Mouse (Mus musculus): ENCODE data around the gene Mepce.
"Not testable (repeated sequence)": the region's sequence is repeated elsewhere in the genome, so short reads cannot be mapped to it uniquely, and the experiment has no call there.

Mepce gene

DNA sequence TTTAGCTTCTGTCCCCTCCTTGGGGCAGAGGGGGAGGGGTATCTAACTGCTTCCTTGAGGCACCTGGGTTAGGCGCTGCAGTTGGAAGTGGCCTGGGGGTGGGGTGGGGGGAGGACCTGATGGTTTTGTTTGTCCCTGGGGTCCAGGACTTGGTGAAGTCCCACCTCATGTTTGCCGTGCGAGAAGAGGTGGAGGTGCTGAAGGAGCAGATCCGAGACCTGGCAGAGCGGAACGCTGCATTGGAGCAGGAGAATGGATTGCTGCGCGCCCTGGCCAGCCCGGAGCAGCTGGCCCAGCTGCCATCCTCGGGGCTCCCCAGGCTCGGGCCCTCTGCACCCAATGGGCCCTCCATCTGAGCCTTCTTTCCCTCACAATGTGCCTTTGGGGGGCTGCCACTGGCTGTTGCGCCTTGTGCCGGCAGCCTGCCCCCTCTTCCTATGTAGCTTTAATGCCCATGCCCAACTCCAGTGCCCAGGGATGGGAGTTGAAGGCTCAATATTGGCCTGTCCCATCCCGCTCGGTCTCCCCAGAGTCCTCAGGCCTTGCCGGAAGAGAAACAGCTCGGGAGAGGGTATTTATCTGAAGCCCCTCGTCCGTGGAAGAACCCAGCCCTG lies 28.4 kb downstream of the Mepce start:
- no peak for DNase-seq (ENCODE audit: low spot score in 2 of 2)

DNA sequence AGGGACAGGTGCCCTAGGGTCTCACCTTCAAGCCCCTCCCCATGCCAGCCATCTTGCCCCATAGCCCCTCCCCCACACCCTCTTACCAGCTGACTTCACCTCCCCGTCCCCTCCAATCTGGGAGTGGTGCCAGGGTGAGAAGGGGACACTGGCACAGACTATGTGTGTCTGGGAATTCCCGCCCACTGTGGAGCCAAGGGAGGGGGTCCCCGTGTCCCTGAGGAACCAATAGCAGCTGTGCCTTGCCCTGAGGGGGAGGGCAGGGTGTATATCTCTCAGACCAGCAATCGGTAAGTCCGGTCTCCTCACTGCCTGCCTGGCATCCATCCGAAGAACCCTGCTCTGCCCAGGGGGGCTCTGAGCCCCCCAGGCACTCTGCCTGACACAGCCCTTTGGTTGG lies 29.6 kb downstream of the Mepce start:
- no peak for DNase-seq (ENCODE audit: low spot score in 2 of 2)

DNA sequence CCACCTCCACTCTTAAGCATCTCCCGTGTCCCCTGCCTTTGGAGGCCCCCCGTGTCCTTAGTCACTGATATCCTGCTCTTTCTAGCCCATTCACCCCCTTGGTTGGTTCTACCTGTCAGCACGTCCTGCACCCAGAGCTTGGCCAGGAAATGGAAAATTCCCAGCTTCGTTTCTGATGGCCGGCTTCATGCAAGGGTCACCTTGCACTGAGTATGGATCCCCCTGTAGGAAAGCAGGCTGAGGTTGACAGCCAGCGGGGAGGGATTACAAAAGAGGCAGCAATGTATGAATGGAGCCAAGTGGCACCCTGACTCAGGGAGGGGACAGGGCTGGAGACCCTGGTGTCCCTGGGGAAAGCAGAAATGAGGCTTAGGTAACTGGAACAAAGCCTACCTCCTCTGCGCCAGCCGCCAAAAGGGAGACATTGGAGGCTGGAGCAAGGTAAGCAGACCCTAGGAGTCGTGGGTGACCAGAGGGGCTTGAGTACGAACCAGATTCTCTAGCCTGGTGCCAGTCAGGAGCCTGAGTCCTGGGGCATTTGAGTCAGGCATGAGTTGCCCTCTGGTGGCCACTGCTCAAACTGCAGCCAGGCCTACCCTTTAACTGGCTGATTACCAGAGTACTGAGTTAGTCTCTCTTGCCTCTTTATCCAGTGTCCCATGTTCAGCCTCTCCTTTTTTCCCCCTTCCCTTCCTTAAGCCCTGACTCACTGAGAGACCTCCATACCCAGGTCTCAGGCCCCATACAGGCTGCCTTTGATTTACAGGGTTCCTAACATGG lies 30.4 kb downstream of the Mepce start:
- peak; percentile 76 to 87 for DNase-seq (ENCODE audit: low spot score in 2 of 2)

DNA sequence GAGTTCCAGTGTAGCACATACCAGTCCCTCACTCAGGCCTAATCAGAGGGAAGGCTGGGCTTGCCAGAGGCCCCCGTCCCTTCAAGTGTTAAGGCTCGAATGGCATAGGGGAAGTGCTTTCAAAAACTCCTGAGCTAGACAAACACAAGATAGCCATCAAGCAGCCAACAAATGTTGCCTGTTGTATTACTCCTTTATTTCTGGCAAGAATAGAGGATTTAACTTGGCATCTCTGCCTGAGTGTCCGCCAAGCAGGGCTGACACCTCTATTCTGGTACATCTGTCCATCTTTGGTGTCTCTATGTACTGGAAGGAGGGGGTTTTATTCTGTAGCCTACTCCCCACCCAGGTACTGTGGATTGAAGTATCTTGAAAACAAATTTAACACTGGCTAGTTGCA lies 31.3 kb downstream of the Mepce start:
- DNase-seq (ENCODE audit: low spot score in 2 of 2), result no peak

DNA sequence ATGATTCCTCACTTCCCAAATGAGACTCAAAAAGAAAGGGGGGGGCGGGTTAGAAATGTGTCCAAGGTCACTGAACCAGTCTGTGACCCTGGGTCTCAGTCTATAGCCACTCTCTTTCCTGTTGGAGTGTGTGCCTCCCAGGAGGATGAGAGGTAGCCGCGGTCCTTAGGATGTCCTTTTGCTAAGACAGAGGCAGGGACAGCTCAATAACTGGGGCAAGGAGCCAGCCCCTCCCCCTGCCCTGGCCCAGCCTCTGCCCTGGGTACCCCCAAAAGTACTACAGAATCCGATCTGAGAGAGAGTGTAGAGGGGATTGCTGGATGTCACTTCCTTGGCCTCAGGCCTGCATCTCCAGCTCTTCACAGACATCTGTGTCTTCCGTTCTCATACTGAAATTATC lies 32.0 kb downstream of the Mepce start:
- no peak for DNase-seq (ENCODE audit: low spot score in 2 of 2)

DNA sequence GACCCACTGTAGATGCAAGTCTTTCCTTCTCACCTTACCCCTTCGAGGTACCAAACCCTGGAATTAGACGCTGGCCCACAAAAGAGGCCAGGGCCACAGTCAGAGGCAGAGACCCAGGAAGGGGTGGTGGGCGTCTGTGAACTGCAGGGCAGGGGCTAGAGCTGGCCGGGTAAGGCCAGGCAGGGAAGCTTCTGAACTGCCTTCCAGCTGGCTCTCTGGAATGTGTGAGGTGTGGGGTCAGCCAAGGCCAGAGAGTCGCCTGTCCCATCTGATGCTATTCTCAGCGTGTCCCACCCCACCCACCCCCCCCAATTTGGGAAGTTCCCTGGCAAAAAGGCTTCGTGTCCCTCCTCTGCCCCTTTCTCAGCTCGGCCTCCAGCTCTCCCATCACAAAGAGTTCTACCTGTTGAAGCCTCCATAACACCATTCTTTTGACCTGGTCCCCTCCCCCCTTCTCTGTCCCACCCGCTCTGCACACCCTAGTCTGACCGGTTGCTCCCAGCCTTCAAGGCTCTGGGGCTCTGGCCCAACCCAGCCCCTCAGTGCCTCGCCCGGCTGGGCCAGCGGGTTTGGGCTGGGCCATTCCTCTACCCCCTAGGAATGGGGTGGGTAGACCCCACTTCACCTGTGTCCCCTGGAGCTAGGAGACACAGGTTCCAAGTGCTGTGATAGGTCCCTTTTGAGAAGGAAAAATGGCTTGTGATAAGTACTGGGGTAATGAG lies 34.2 kb downstream of the Mepce start:
- DNase-seq (ENCODE audit: low spot score in 2 of 2), result no peak

DNA sequence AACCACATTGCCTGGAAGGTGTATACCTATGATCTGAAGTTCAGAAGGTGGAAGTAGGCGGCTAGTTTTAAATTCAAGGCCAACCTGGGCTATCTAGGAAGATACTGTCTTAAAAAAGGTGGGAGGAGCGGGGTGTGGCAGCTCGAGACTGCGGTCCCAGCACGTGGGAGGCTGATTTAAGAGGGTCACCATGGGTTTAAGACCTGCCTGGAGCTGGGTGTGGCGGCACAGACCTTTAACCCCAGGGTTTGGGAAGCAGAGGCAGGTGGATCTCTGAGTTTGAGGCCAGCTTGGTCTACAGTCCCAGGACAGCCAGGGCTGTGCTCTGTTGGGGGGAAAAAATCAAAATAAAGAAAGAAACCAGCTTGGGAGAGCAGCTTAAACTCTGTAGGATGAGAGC lies 35.5 kb downstream of the Mepce start:
- no peak for DNase-seq (ENCODE audit: low spot score in 2 of 2)

DNA sequence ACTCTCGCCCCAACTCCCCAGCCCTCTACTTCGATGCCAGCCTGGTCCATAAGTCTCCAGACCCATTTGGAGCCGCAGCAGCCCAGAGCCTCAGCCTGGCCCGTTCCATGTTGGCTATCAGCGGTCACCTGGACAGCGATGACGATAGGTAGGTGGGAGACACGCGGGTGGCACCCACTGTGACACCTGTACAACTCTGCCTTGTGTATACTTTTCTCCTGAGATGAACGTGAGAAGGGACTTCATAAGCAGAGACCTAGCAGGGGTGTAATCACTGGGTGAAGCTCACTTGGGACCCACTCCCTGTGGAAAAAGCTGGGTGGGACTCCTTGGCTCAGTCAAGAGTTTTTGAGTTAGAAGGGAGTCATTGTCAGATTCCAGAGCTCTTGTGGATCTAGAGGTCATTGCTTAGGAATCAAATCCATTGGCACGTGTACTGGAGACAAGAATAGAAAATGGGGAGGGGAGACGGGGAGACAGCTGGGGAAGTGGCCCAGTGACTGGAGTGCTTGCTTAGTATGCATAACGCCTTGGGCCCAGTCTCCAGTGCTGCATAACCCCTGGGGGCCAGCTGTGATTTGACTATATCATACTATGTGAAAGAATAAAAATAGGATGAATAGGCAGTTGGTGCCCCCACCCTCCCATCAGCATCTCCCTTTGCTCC lies 36.1 kb downstream of the Mepce start:
- no peak for DNase-seq (ENCODE audit: low spot score in 2 of 2)

DNA sequence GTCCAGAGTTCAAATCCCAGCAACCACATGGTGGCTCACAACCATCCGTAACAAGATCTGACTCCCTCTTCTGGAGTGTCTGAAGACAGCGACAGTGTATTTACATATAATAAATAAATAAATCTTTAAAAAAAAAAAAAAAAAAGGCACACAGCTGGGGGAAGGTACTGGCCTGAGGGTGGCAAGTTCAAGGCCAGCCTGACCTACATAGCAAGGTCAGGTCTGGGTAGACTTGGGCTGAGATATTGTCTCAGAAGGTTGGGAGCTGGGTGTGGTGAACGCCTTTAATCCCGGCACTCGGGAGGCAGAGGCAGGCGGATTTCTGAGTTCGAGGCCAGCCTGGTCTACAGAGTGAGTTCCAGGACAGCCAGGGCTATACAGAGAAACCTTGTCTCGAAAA lies 37.2 kb downstream of the Mepce start:
- not testable (repeated sequence) for DNase-seq (ENCODE audit: low spot score in 2 of 2)

DNA sequence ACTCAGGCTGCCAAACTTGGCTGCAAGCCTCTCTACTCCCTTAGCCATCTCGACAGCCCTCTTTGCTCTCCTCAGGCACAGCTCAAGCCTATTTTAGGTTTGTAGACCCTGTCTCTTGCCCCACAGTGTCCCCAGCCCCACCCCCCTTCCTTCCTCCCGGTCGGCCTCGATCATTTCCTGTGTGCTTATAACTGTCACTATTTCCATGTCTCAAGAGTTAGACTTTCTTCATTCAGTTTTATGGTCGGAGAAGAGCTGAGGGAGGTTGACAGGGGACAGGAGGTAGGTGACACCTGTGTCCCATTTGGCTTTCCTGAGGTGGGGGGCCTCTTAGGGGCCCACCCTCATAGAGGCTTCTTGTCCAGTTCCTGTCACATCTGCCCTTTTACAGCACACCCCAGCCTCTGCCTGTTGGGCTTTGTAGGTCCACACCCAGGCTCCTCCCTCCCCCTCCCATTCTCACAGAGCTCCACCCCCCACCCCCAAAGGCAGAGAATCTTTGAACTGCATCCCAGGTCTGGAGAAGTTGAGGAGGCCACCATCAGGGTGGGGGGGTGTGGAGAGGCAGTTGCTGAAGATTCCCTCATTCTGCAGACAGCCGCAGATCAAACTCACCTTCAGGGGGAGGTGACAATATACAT lies 38.1 kb downstream of the Mepce start:
- DNase-seq (ENCODE audit: low spot score in 2 of 2), result no peak

DNA sequence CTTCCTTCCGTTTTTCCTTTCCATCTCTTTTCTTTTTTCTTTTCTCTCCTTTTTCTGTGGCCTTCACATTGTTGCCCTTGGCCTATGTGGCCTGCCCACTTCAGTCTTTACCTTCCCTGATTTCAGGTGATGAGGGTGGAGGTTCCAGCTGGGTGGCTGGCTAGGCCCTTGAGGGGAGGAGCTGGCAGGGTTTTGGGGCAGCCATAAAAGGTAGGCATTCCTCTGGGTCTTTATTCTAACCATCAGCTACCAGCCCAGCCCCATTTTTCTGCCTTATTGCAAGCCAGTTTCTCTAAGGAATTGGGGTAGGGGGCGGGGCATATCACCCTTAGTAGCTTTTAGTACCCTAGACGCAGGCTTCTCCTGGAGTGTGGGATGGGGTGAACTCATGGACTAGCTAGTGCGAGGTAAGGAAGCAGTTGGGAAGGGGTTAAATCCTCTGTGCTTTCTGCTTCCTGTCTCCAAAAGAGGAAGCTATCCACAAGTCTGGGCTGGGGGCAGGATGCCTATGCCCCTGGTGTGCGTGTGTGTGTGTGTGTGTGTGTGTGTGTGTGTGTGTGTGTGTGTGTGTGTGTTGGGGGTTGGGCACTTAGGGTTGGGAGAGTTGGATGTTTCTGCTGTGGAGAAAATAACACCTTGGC lies 39.2 kb downstream of the Mepce start:
- DNase-seq (ENCODE audit: low spot score in 2 of 2), result no peak

DNA sequence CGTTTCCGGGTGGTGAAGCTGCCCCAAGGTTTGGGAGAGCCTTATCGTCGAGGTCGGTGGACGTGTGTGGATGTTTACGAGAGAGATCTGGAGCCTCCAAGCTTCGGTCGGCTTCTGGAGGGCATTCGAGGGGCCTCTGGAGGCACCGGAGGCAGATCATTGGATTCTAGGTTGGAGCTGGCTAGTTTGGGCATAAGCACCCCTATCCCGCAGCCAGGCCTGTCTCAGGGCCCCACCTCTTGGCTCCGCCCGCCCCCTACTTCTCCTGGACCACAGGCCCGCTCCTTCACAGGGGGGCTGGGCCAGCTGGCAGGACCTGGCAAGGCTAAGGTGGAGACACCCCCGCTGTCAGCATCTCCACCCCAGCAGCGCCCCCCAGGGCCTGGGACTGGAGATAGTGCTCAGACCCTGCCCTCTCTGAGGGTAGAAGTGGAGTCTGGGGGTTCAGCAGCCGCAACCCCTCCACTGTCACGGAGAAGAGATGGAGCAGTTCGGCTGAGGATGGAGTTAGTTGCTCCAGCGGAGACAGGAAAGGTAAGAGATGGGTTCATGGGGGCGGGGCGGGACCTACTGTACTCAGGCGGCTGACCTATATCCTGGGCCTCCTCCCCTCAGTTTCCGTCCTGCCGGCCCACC lies 40.0 kb downstream of the Mepce start:
- peak; percentile 42 to 49 for DNase-seq (ENCODE audit: low spot score in 2 of 2)

DNA sequence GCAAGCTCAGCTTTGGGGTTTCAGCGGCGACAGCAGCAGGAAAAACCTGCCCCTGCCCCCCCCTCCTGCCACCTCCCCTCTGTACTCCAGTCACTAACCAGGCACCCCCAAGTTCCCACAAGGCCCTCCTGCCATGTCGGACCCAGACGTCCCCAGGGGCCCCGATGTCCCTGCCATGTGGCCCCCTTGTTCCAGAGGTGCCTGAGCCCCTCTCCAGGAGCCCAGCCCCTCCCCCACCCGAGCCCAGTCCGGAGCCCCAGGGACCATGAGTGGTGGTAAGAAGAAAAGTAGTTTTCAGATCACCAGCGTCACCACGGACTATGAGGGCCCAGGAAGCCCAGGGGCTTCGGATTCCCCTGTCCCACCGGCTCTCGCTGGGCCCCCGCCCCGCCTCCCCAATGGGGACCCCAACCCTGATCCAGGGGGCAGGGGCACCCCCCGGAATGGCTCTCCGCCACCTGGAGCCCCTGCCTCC lies 40.6 kb downstream of the Mepce start:
- DNase-seq (ENCODE audit: low spot score in 2 of 2), result peak in 1 of 2 experiments; percentile 23

DNA sequence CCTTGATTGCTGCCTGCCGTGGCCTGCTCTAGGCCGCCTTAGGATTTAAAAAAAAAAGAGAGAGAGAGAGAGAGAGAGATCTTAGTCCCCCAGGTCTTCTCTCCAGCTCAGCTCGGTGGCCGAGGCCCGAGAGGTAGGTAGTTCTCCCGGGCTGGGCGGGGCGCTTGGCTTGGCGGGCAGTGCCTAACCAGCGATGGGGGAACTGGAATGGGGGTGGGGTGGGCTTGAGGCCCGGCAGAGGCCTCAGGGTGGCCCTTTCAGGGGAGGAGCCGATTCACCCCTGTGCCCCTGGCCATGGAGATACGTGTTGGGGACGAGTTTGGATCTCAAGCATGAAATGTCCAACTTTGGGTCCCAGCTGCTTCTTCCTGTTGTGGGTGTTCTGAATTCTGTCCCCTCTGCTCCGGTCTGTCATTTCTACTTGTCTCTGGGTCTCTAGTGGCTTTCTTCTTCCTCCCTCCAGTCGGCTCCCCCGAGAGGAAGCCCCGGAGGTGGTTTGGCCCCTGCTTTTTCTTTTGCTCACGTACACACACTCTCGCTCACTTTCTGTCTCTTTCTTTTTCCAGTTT lies 41.1 kb downstream of the Mepce start:
- peak; percentile 66 to 70 for DNase-seq (ENCODE audit: low spot score in 2 of 2)

DNA sequence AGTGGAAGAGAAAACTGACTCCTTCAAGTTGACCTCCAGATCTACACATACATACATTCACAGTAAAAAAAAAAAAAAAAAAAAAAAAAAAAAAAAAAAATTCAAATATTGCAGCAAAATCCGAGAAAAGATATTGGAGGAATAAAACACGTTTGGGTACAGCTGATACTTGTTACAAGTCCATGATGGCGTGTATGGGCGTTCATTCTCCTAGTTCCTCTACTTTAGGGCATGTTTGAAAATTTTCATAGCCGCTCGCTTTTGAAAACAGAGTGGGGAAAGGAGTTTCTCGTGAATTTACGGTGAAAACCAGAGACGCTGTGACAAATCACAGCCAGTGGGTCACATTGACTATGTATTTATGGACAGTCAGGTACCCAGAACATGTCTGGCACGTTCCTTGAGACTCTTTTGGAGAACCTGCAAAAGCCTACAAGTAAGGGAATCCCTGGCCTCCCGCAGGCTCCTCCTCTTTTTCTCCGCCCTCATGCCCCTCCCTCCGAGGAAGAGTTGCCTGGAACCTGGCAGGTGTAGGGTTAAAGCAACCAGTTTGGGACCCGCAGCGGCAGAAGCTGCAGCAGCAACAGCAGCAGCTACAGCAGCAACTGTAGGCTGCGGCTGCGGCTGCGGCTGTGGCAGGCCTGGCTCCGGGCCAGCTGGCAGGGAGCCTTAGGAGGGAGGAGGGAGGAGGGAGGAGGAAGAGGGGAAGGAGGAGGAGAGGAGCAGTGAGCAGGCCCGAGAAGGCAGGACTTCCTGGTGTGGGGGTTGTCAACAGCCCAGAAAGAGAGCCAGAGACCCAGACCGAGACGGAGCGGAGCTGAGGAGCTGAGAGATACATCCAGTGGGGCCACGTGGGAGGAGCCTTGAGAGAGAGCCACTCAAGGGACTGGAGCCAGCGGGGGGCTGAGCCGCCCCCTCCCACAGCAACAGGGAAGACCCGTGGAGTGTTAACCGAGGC lies 42.0 kb downstream of the Mepce start, which contains the start of gene Tsc22d4:
TSS of gene Tsc22d4 (plus strand) at position 517 of the 958 bp plus-strand sequence.
- peak; percentile 91 to 93 for DNase-seq (ENCODE audit: low spot score in 2 of 2)

DNA sequence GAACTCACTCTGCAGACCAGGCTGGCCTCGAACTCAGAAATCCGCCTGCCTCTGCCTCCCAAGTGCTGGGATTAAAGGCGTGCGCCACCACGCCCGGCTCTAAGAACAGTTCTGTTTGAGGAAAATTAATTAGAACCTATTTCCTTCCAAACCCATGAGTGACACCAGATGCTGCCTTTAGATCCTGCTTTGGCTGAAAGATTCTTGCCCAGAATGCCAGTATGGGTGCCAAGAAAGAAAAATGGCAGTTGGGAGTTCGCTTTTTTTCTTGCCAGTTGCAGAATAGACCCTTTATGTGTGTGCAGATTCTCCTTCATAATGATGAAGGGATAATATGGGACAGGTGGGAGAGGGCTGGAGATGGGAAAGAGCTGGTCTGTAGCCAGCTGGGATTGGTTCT lies 43.3 kb downstream of the Mepce start:
- no peak for DNase-seq (ENCODE audit: low spot score in 2 of 2)

DNA sequence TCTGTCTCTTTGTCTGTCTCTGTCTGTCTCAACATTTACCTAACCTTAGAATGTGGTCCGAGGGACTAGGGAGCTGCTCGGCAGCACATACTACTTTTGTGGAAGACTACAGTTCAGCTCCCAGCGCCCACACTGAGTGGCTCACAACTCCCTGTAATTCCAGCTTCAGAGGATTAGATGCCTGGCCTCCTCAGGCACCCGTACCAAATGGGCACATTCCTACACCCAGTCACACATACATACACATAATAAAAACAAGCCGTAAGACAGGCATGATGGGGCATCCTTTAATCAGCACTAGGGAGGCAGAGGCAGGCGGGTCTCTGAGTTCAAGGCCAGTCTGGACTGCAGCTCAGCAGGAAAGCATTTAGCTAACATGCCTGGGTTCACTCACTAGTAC lies 44.6 kb downstream of the Mepce start:
- no peak for DNase-seq (ENCODE audit: low spot score in 2 of 2)

DNA sequence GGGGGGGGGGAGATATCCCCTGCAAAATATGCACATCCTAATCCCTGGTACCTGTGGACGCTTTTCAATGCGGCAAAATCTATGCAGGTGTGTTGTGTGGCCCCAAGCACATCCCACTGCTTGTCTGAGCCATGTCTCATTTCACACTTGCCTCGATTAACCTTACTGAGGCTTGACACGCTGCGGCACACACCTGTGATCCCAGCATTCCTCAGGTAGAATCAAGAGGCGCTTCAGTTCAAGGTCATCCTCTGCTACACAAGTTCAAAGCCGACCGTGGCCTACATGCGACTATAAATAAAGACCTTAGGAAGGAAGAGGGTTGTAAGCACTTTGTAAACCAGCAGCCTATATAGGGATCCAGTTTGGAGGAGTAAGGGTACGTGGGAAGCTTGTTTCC lies 45.4 kb downstream of the Mepce start:
- DNase-seq (ENCODE audit: low spot score in 2 of 2), result no peak
